Mouse (Mus musculus) midbrain, embryonic 16.5 days (tissue): Measurements from ENCODE around the gene Lrmda. TPM values are rescaled to one million over a fixed set of nuclear protein-coding genes. Genes with fewer than 3 reads are reported as not detected.

Experiments
- ATAC-seq: fragments of 200-750 bp; cut with Nextera tagmentation; 2 replicates; pipeline ENCODE4 v1.8.0; 2017; ENCODE audit warnings: moderate TSS enrichment
- H3K27ac ChIP-seq: fragments of 300-500 bp; sonication (generic); 2 replicates; pipeline ENCODE4 v1.5.1; 2014; ENCODE audit warnings: mild to moderate bottlenecking, low read length, mixed read lengths
- H3K27me3 ChIP-seq: fragments of 300-500 bp; sonication (generic); 2 replicates; pipeline ENCODE4 v1.6.1; 2014; ENCODE audit warnings: low read depth, low read length, mixed read lengths; ENCODE audit not compliant: control insufficient read depth, insufficient read depth
- H3K36me3 ChIP-seq: fragments of 300-500 bp; sonication (generic); 2 replicates; pipeline ENCODE4 v1.6.1; 2014; ENCODE audit warnings: mild to moderate bottlenecking, low read length, moderate library complexity, mixed read lengths; ENCODE audit not compliant: control insufficient read depth, insufficient read depth
- H3K4me1 ChIP-seq: fragments of 300-500 bp; sonication (generic); 2 replicates; pipeline ENCODE4 v1.6.1; 2014; ENCODE audit warnings: mild to moderate bottlenecking, low read length, mixed read lengths; ENCODE audit not compliant: control insufficient read depth, insufficient read depth
- H3K4me2 ChIP-seq: fragments of 300-500 bp; sonication (generic); 2 replicates; pipeline ENCODE4 v1.6.1; 2014; ENCODE audit warnings: mild to moderate bottlenecking, low read length, mixed read lengths
- H3K4me3 ChIP-seq: fragments of 300-500 bp; sonication (generic); 2 replicates; pipeline ENCODE4 v1.5.1; 2014; ENCODE audit warnings: low read depth, mild to moderate bottlenecking, low read length, moderate library complexity, mixed read lengths
- H3K9ac ChIP-seq: fragments of 300-500 bp; sonication (generic); 2 replicates; pipeline ENCODE4 v1.6.1; 2014; ENCODE audit warnings: low read depth, low read length, mixed read lengths
- H3K9me3 ChIP-seq: fragments of 300-500 bp; sonication (generic); replicated peaks from 2 replicates; pipeline ENCODE4 v1.6.1; 2014; ENCODE audit warnings: mild to moderate bottlenecking, low read length, mixed read lengths; ENCODE audit not compliant: control insufficient read depth, poor library complexity, severe bottlenecking
- WGBS: fragments of 180-500 bp; shearing (Covaris S2); extraction: QIAGEN DNeasy Blood & Tissue Kit; methylation state at CpG from one replicate; pipeline ENCODE4 v1.1.7; 2014; 5-methylcytosine and 5-hydroxymethylcytosine counted together
- polyA plus RNA-seq: library from polyadenylated mRNA; unstranded; fragments of >200 nt; fragmentation: Nextera tagmentation; extraction: Ambion mirVana; gene quantifications from 2 replicates; pipeline ENCODE4 v1.2.1, GENCODE M21; 2015

Gene Lrmda
- polyA plus RNA-seq, 1 experiment from 2014 or later = not detected

- H3K9ac ChIP-seq = no peak overlapping the region
- no peak overlapping the region for H3K4me2 ChIP-seq
- no peaks in the 10 kb centered on the region for H3K36me3 ChIP-seq
- no peak overlapping the region for H3K27ac ChIP-seq
- no peak for ATAC-seq
- WGBS = 17% methylated on average over 6 of the region's 6 CpGs
- no peaks in the 10 kb centered on the region for H3K9me3 ChIP-seq
- no peaks in the 10 kb centered on the region for H3K27me3 ChIP-seq
- no peak overlapping the region for H3K4me3 ChIP-seq
- H3K4me1 ChIP-seq = no peaks in the 10 kb centered on the region
These were observed 263.3 kb downstream of the Lrmda start for GRCm38 (mm10) chr14:22282847-22283246.

GRCm38 (mm10) chr14:22283722-22284121 is 264.2 kb downstream of the Lrmda start:
- Histone ChIP-seq H3K4me3 (no peak overlapping the region), H3K4me2 (no peak overlapping the region), H3K4me1 (no peaks in the 10 kb centered on the region), H3K36me3 (no peaks in the 10 kb centered on the region), H3K27ac (no peak overlapping the region), H3K9me3 (no peaks in the 10 kb centered on the region), H3K9ac (no peak overlapping the region), H3K27me3 (no peaks in the 10 kb centered on the region)
- no peak for ATAC-seq
- 79% methylated on average over 2 of the region's 2 CpGs for WGBS

- Histone ChIP-seq H3K36me3 (no peaks in the 10 kb centered on the region), H3K4me2 (no peak overlapping the region), H3K9ac (no peak overlapping the region), H3K4me3 (no peak overlapping the region), H3K27me3 (no peaks in the 10 kb centered on the region), H3K27ac (no peak overlapping the region), H3K4me1 (no peaks in the 10 kb centered on the region), H3K9me3 (no peaks in the 10 kb centered on the region)
- no peak for ATAC-seq
- WGBS = 69% methylated on average over 15 of the region's 15 CpGs
These were observed 265.5 kb downstream of the Lrmda start for GRCm38 (mm10) chr14:22284823-22285517.

- Histone ChIP-seq H3K9me3 (no peaks in the 10 kb centered on the region), H3K27ac (no peak overlapping the region), H3K9ac (no peak overlapping the region), H3K4me3 (no peak overlapping the region), H3K36me3 (no peaks in the 10 kb centered on the region), H3K4me1 (no peaks in the 10 kb centered on the region), H3K27me3 (no peaks in the 10 kb centered on the region), H3K4me2 (no peak overlapping the region)
- no peak for ATAC-seq
- 67% methylated on average over 4 of the region's 4 CpGs for WGBS
These were observed 266.3 kb downstream of the Lrmda start for GRCm38 (mm10) chr14:22285826-22286225.

- 48% methylated on average over 10 of the region's 10 CpGs for WGBS
- no peak overlapping the region for H3K9ac ChIP-seq
- no peaks in the 10 kb centered on the region for H3K27me3 ChIP-seq
- no peak for ATAC-seq
- no peak overlapping the region for H3K4me2 ChIP-seq
- no peaks in the 10 kb centered on the region for H3K4me1 ChIP-seq
- no peaks in the 10 kb centered on the region for H3K9me3 ChIP-seq
- no peak overlapping the region for H3K4me3 ChIP-seq
- H3K27ac ChIP-seq = no peak overlapping the region
- no peaks in the 10 kb centered on the region for H3K36me3 ChIP-seq
These were observed 268.7 kb downstream of the Lrmda start for GRCm38 (mm10) chr14:22288179-22288578.

GRCm38 (mm10) chr14:22289380-22289922 is 269.9 kb downstream of the Lrmda start:
- Histone ChIP-seq H3K9ac (no peak overlapping the region), H3K27ac (no peak overlapping the region), H3K4me1 (no peaks in the 10 kb centered on the region), H3K4me3 (no peak overlapping the region), H3K27me3 (no peaks in the 10 kb centered on the region; the same call in 1 of the 2 replicates), H3K36me3 (no peaks in the 10 kb centered on the region), H3K9me3 (no peaks in the 10 kb centered on the region), H3K4me2 (no peak overlapping the region)
- no peak for ATAC-seq
- 86% methylated on average over 15 of the region's 15 CpGs for WGBS

GRCm38 (mm10) chr14:22294371-22294770 is 274.9 kb downstream of the Lrmda start:
- no peak for ATAC-seq
- Histone ChIP-seq H3K9me3 (no peaks in the 10 kb centered on the region), H3K4me3 (no peak overlapping the region), H3K36me3 (no peaks in the 10 kb centered on the region), H3K27me3 (no peaks in the 10 kb centered on the region; the same call in 1 of the 2 replicates), H3K27ac (no peak overlapping the region), H3K4me1 (no peaks in the 10 kb centered on the region), H3K9ac (no peak overlapping the region), H3K4me2 (no peak overlapping the region)
- 83% methylated on average over 4 of the region's 4 CpGs for WGBS

GRCm38 (mm10) chr14:22296655-22297239 is 277.2 kb downstream of the Lrmda start:
- H3K27me3 ChIP-seq = no peaks in the 10 kb centered on the region; the same call in none of the 2 replicates
- H3K9me3 ChIP-seq = no peaks in the 10 kb centered on the region
- no peaks in the 10 kb centered on the region for H3K4me1 ChIP-seq
- H3K36me3 ChIP-seq = no peaks in the 10 kb centered on the region
- H3K9ac ChIP-seq = no peak overlapping the region
- no peak overlapping the region for H3K4me2 ChIP-seq
- WGBS = 78% methylated on average over 3 of the region's 3 CpGs
- no peak overlapping the region for H3K27ac ChIP-seq
- no peak for ATAC-seq
- H3K4me3 ChIP-seq = no peak overlapping the region

- H3K9me3 ChIP-seq = no peaks in the 10 kb centered on the region
- H3K27ac ChIP-seq = no peak overlapping the region
- no peak overlapping the region for H3K4me2 ChIP-seq
- no peaks in the 10 kb centered on the region for H3K27me3 ChIP-seq
- H3K9ac ChIP-seq = no peak overlapping the region
- H3K4me1 ChIP-seq = no peaks in the 10 kb centered on the region
- no peak overlapping the region for H3K4me3 ChIP-seq
- 71% methylated on average over 5 of the region's 5 CpGs for WGBS
- H3K36me3 ChIP-seq = no peaks in the 10 kb centered on the region
- ATAC-seq = no peak
These were observed 287.2 kb downstream of the Lrmda start for GRCm38 (mm10) chr14:22306759-22307158.
